Mouse (Mus musculus): ENCODE data around the gene Ksr2. TPM values are rescaled to one million over a fixed set of nuclear protein-coding genes. Genes with fewer than 3 reads are reported as not detected.

Ksr2 gene
- total RNA-seq (2023), result 1 to 10 TPM; 5.1 to 5.3 TPM

GRCm38 (mm10) chr5:117413507-117414501, at the start of gene Ksr2:
Ksr2 (plus strand) TSS chr5:117414000.

GRCm38 (mm10) chr5:117388877-117389276, 24.9 kb upstream of the Ksr2 start, which contains the start of gene Rfc5:
Rfc5 (minus strand) TSS chr5:117389047.

GRCm38 (mm10) chr5:117780681-117781080, 366.9 kb downstream of the Ksr2 start, which contains the start of gene Nos1:
Nos1 (plus strand) TSS chr5:117781032.

Other genes starting within 250 kb of the Ksr2 start
- gene Pebp1, start 126.4 kb upstream of the Ksr2 start, total RNA-seq (2023), result 10 to 100 TPM; 55.8 to 58.2 TPM
- gene Vsig10, start 94.9 kb upstream of the Ksr2 start, total RNA-seq (2023), result 1 to 10 TPM; 4.4 to 5.8 TPM
- 10 to 100 TPM; 60.8 to 63.9 TPM for gene Wsb2, start 56.7 kb upstream of the Ksr2 start, total RNA-seq (2023)
- 10 to 100 TPM; 12.9 to 13.6 TPM for gene Rfc5, start 25.0 kb upstream of the Ksr2 start, total RNA-seq (2023)